Mouse (Mus musculus): ENCODE results near the gene Tuba1a. TPM values are rescaled to one million over a fixed set of nuclear protein-coding genes. Genes with fewer than 3 reads are reported as not detected.
"Not testable (repeated sequence)": the region's sequence is repeated elsewhere in the genome, so short reads cannot be mapped to it uniquely, and the experiment has no call there.

The Tuba1a gene
- total RNA-seq, 2 experiments from 2014 or later = 355 to 415 TPM

DNA sequence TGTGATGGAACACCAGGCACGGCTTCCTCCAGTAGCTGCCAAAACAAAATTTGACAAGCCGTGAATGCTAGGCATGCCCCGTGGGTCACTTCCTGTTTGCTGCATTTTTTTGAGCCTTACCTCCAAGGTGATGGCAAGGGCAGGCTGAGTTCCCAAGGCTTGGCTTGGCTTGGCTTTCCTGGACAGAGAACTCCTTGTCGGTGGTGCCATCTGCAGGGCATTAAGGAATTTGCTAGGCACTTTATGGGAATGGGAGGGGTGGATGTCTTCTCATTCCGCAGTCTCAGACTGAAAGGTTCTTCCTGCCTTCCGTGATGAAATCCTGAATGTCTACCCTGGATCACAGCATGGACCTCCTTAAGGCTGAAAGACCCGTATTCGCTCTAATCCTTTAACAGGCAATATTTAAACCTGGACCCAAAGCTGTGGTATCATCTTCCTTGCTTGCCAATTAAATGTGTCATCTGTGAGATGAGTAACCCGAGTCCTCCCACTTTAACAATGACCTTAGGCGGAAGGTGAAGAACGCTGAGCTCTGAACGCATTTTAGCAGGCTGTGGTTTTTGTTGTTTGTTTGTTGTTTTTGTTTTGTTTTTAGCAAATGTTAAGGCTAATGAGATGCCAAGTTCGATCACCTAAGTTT, 24.8 kb downstream of the Tuba1a start:
- peak in 1 of 2 experiments; percentile 61 for DNase-seq (ENCODE audit: low spot score in 2 of 2)

DNA sequence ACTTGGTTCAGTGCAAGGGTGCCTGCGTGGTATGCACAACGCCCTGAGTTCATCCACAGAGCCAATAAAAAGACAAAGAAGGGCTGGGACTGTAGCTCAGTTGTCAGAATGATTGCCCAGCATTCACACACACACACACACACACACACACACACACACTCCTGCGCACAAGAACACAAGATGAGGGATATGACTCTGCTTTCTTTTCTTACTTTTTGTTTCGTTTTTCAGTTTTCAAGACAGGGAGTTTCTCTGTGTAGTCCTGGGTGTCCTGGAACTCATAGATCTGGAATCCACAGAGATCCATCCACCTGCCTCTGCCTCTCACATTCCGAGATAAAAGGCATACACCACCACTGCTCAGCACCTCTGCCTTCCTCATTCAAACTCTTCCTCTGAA, 25.9 kb downstream of the Tuba1a start:
- DNase-seq (ENCODE audit: low spot score in 2 of 2) = no peak

DNA sequence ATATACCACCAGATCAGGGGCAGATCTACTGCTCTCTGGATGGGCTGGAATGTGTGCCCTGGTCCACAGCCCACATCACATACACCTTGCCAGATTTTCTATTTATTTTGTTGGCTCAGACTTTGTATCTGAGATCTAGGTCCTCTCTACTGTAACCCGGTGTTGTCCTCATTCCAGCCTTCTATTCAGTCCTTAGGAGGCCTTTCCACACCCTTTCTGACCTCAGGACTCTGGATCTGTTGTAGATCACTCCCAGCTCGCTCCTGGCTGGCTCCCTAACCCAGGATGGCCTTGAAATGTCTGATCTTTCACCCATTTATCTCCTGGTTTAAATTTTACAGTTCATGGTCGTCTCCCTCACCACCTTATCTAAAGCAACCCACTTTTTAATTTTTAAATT, 28.8 kb downstream of the Tuba1a start:
- DNase-seq (ENCODE audit: low spot score in 2 of 2) = no peak

DNA sequence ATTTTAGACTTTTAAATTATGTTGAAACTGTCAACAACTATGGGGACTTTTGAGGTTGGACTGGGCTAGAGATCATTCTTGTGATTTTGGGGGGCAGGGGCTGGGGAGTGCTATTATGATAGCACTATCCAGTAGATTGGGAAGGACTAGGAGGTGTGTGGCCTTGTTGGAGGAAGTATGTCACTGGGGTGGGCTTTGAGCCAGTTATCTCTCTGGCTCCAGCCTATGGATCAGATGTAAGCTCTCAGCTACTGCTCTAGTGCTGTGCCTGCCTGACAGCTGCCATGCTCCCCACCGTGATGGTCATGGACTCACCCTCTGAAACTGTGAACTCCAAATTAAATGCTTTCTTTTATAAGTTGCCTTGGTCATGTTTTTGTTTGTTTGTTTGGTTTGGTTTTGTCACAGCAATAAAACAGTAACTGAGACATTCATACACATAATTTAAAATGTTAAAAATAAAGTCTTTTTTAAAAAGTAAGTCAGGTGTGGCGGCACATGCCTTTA, 30.4 kb downstream of the Tuba1a start:
- no peak for DNase-seq (ENCODE audit: low spot score in 2 of 2)

- no peak for DNase-seq (ENCODE audit: low spot score in 2 of 2)
Observed at GRCm38 (mm10) chr15:98922581-98922980, 30.9 kb downstream of the Tuba1a start.

DNA sequence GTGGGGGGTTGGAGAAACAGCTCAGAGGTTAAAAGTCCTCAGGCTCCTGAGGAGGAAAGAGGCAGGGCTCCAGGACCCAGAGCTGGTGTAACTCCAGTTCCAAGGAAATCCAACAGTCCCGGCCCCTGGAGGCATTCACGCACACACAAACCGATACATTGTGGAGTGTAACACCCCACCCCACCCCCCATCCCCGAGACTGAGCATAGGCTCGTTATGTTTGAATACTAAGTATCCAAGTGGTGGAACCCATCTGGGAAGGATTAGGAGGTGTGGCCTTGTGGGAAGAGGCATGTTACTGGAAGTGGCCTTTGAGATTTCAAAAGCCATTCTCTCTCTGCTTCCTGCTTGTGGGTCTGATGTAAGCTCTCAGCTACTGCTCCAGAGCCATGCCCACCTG, 32.0 kb downstream of the Tuba1a start:
- DNase-seq (ENCODE audit: low spot score in 2 of 2) = no peak

- DNase-seq (ENCODE audit: low spot score in 2 of 2) = not testable (repeated sequence)
Observed at GRCm38 (mm10) chr15:98918499-98918895, 35.0 kb downstream of the Tuba1a start.

- DNase-seq (ENCODE audit: low spot score in 2 of 2) = peak; percentile 94 to 99
Observed at GRCm38 (mm10) chr15:98917538-98918498, 35.7 kb downstream of the Tuba1a start, which contains the start of gene Lmbr1l. Lmbr1l (minus strand) TSS chr15:98918231.

- peak in 1 of 2 experiments; percentile 25 for DNase-seq (ENCODE audit: low spot score in 2 of 2)
Observed at GRCm38 (mm10) chr15:98917091-98917490, 36.4 kb downstream of the Tuba1a start.

DNA sequence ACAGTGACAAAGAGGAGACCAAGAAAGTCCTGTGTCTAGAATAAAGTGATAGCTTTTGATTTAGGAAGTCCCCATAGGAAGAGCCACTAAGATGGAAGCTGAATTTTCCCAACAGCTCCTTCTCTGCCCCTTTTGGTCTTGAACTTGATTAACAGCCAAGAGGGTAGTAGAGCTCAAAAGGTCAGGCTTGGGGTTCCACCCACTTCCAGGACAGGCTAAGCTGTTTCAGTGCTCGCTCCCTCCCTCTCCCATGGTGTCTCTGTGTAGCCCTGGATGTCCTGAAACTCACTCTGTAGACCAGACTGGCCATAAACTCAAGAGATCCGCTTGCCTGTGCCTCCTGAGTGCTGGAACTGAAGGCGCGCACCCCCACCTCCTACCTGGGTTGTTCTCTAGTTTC, 37.5 kb downstream of the Tuba1a start:
- DNase-seq (ENCODE audit: low spot score in 2 of 2) = no peak

GRCm38 (mm10) chr15:98914903-98915302, 38.6 kb downstream of the Tuba1a start:
- DNase-seq (ENCODE audit: low spot score in 2 of 2) = no peak

GRCm38 (mm10) chr15:98904692-98905091, 48.8 kb downstream of the Tuba1a start:
- DNase-seq (ENCODE audit: low spot score in 2 of 2) = no peak

DNA sequence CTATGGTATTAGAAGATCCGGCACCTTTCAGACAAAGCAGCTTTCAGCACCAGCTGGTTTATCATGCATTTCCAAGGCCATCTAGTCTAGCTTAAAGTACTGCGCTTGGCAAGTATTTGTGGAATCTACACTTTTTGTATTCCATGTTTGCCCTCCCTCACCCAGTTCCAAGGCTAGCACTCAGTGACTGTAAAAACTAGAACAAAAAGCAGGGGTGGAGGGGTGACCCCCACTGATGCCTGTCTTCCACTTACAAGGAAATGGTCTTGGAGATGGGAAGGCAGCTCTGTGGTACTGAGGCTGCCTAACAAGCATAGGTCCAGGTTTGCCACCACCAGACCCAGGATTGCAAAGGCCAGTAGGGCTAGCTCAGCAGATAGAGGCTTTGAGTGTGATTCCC, 50.9 kb downstream of the Tuba1a start:
- DNase-seq (ENCODE audit: low spot score in 2 of 2) = no peak

GRCm38 (mm10) chr15:98901530-98901929, 52.0 kb downstream of the Tuba1a start:
- no peak for DNase-seq (ENCODE audit: low spot score in 2 of 2)

Other genes starting within 250 kb of the Tuba1a start
- not detected for gene Ccdc65, start 245.5 kb downstream of the Tuba1a start, total RNA-seq (2021)
- 10 to 100 TPM; 16.6 to 17.2 TPM for gene Fkbp11, start 225.5 kb downstream of the Tuba1a start, total RNA-seq (2021)
- gene Arf3, start 190.5 kb downstream of the Tuba1a start, total RNA-seq (2021) = 10 to 100 TPM; 30.8 to 31.7 TPM
- 1 to 10 TPM; 2.7 TPM for gene Wnt10b, start 175.6 kb downstream of the Tuba1a start, total RNA-seq (2021)
- gene Wnt1, start 163.8 kb downstream of the Tuba1a start, total RNA-seq (2021) = under 1 TPM; 0.15 to 0.21 TPM
- 1 to 10 TPM; 1.8 TPM for gene Ddn, start 144.2 kb downstream of the Tuba1a start, total RNA-seq (2021)
- gene Prkag1, start 122.2 kb downstream of the Tuba1a start, total RNA-seq (2021) = 10 to 100 TPM; 42.8 to 42.9 TPM
- gene Kmt2d, start 82.5 kb downstream of the Tuba1a start, total RNA-seq (2021) = 10 to 100 TPM; 63.9 to 68.6 TPM
- gene Rhebl1, start 59.2 kb downstream of the Tuba1a start, total RNA-seq (2021) = 1 to 10 TPM; 2.4 to 3.6 TPM
- gene Dhh, start 55.2 kb downstream of the Tuba1a start, total RNA-seq (2021) = 1 to 10 TPM; 5.0 to 7.8 TPM
- 10 to 100 TPM; 16.9 to 19.8 TPM for gene Lmbr1l, start 35.5 kb downstream of the Tuba1a start, total RNA-seq (2021)
- gene Tuba1b, start 19.1 kb downstream of the Tuba1a start, total RNA-seq (2021) = 100 to 1,000 TPM; 402 to 455 TPM
- not detected for gene Gm49450, start 152 bp downstream of the Tuba1a start, total RNA-seq (2021)
- gene Tuba1c, start 76.2 kb upstream of the Tuba1a start, total RNA-seq (2021) = 10 to 100 TPM; 62.2 to 80.4 TPM
- gene Prph, start 101.5 kb upstream of the Tuba1a start, total RNA-seq (2021) = 1 to 10 TPM; 3.0 to 4.7 TPM
- gene Troap, start 120.9 kb upstream of the Tuba1a start, total RNA-seq (2021) = 10 to 100 TPM in 1 of 2 experiments, 1 to 10 TPM in 1; 5.9 to 10.6 TPM
- not detected for gene C1ql4, start 134.1 kb upstream of the Tuba1a start, total RNA-seq (2021)
- gene Dnajc22, start 139.5 kb upstream of the Tuba1a start, total RNA-seq (2021) = not detected
- 10 to 100 TPM; 21.4 to 22.4 TPM for gene Spats2, start 172.2 kb upstream of the Tuba1a start, total RNA-seq (2021)